Mouse (Mus musculus) induced T-regulatory cell, adult 2 months (primary cell): ENCODE measurements around the gene Treml2.

Experiments used
- DNase-seq: peaks from one replicate; pipeline ENCODE4 v3.0.0-alpha.2; 2012; ENCODE audit warnings: low read depth

Treml2 gene

DNA sequence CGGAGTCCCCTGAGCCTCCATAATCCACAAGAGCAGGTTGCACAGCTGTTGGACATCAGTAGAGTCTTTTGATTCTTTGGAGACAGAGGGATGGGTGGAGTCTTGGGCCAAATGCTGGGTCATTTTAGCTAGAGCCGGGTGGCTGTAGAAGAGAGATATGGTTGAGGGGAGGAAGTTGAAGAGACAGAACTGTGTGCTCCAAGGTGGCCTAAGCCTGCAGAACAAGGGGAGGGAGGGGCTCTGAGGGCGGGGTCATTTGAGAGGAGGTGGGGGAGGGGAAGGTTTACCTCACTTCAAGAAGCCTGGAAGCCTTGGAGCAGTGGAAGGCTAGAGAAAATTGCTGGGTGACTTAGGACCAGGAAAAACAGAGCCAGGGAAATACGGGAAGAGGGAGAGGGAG lies at the start of gene Treml2:
Treml2 (plus strand) TSS at position 296 of the 400 bp plus-strand sequence.
- DNase-seq = peak; percentile 40

DNA sequence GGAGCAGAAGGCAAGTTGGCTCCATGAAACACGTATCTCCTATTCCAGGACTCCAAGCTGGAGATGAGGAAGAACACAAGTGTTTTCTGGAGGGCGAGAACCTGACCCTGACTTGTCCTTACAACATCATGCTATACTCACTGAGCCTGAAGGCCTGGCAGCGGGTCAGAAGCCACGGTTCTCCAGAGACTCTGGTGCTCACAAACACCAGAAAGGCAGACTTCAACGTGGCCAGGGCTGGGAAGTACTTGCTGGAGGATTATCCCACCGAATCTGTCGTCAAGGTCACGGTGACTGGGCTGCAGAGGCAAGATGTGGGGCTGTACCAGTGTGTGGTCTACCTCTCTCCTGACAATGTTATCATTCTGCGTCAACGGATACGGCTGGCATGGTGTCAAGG lies 49.8 kb upstream of the Treml2 start:
- DNase-seq = no peak

DNA sequence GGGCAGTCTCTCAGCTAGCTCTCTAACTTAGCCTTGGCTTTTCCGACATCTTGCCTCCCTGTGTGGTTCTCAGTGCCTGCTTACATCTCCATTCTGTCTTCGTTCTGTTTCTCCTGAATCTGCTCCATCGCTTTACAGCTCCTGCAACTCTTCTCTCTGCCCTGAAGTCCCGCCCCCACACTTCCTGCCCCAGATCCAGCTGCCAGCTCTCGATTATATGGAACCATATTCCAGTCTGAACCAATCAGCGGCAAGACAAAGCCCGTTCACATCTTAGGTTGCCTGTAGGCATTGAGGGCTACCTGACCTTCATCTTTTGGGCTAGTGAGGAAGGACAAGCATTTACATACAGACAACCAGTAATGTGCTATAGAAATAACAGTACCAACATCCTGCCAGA lies 48.7 kb upstream of the Treml2 start:
- no peak for DNase-seq

DNA sequence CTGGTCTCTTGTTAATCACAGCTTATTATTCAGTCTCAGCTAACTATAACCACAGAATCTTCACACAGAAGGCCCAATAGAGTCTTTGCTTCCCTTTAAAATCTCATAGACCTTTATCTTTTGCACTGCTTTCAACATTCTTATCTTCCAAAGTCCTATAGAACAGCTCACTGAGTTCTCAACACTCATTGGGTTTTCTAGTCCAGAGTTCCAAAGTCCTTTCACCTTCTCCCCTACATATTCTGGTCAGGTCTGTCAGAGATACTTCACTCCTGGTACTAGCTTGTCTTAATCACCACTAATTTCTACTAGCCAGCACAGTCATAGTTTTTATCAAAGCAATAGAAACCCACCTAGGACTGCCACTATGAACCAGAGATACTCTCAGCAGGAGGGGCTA lies 42.7 kb upstream of the Treml2 start:
- no peak for DNase-seq

DNA sequence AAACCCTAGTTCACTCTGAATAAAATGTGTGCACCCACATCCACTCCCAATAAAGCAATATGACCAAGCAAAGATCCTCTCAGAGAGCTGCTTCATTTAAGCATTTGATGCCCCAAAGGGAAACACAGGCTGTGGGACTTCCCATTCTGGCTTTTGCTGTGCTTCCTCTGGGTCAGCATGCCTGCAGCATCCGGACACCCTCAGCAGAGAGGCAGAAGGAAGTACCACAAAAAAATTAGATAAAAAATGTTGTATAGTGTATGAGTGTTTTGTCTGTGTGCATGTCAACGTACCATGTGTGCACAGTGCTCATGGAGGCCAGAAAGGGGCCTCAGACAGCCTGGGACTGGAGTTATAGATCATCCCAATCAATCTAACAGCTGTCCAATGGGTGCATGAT lies 37.4 kb upstream of the Treml2 start:
- DNase-seq = no peak

DNA sequence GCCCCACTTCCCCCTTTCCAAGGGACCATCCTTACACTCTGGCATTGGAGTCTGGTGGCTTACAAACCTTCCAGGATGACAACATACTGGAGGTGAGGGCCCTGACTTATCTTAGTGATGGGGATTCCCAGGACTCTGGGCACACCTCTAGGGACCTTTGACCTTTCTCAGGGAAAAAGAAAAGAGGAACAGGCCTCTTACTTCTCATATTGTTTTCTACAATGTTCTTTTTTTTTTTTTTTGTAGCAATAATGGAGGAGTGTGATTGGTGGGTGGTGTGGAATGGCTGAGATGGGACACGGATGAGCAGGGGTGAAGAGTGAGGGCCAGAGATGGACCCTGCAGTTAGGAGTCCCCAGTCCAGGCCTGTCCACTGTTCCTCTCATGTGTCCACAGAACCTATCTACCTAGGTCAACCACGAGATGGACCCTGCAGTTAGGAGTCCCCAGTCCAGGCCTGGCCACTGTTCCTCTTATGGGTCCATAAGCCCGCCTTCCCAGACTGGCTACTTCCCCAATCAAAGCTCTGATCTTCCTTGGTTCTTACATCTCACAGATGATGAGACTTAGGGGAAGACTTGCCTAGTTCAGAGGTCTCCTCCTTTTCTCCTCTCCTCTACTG lies 35.4 kb upstream of the Treml2 start, which contains the start of gene Treml4:
Treml4 (plus strand) TSS at position 555 of the 622 bp plus-strand sequence.
- DNase-seq = no peak

DNA sequence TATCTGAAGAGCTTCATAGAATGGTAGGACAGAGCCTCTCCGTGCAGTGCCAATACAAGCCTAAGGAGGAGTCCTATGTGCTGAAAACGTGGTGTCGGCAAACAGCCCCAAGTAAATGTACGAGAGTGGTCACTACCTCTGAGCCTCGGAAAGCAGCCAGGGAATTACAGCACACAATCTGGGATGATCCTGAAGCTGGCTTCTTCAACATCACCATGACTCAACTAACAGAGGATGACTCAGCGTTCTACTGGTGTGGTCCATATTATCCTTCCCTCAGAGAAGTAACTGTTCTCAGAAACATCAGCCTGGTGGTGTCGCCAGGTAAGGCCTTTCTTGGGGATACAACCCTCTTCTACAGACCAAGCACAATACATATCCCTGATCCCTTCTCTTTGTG lies 34.6 kb upstream of the Treml2 start:
- no peak for DNase-seq

DNA sequence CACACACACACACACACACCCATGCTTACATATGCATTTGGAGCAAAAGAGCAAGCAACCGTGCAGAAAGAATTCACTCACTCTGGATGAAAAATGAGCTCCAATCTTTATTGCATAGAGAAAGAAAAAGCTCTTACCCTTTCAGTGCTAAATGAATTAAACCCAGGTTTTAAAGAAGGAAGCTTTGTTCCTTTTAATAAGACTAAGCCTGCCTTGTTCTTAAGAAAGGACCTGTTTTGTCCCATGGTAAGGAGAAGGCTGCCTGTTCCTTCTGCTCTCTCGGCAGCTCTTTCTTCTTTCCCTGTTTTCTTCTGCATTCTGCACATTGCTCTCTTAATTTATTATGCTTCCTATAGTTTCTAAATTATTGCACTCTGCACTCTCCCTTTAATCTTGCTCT lies 33.2 kb upstream of the Treml2 start:
- DNase-seq = no peak

DNA sequence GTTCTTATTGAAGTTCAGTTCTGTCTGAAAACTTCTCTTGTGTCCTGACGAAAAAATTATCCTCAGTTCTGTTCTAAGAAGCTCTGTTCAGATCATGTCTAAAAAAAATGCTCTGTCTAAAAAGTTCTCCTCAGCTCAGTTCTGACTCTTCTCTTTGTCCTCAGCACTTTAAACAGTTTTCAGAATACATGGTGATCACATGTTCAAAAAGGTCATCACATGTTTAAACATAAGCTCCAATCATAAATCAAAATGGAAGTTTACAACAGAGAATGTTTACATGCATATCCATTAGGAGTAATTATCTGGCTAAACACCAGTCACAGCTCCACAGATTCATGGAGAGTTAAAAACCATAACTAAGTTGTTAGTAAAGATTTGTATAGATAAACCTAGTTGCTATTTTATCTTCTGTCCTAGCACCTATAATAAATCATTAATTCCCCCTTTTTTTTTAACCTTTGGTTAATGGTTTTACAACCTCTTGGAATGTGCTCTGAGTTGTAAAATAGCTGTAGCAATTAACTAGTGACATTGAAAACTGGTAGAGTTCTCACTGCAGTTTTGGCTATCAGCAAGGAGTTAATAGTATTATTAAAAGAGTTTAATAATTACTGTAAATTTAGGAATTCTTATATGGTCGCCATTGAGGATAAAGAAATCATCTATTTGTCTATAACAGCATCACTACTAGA lies 32.5 kb upstream of the Treml2 start:
- DNase-seq = no peak

DNA sequence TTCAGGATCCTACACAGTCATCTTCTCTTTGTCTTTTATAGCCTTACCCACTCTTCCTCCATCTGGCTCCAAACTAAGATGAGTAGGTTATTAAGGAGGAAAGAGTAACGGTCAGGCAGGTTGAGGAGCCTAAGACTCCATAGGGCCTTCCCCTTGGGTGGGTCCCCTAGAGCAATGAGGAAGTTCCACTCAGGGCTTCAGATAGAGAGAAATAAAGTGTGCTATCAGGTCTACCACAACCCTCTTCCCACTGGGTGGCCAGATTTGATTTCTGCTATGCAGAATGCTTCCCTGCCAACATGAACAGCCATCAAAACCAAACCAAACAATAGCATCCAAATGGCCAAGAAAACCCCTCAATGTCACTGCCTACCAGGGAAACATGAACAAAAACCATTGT lies 31.7 kb upstream of the Treml2 start:
- no peak for DNase-seq

DNA sequence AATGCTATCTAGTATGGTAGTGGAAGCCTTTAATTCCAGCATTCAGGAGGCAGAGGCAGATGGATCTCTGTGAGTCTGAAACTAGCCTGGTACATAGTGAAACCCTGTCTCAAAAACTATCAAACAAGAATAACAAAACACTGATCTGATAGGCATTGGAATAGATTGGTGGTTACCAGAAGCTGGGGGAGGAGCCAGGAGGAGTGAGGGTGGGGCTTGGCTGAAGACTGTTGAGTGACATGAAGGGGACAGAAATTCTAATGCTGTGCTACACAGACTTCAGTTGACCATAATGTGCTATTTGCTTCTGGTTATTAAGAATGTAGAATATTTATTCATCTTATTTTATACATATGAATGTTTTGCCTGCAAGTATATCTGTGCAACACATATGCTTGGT lies 31.0 kb upstream of the Treml2 start:
- DNase-seq = no peak

DNA sequence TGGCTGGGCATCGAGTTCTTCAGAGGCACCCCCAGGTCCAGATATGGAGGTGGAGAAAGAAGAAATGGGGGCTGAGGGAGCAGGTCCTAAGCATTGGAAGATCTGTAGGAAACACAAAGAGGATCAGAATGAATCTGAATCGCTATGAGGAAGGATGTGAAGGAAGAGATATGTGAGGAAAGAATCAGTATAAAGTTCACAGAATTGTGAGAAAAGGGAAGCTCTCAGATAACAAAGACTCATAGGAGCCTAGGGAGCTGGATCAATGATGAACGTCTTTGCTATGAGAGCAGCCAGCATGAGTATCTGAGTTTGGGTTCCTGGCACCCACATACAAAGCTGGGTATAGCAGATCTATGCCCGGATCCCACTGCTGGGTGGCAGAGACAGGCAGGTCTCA lies 29.5 kb upstream of the Treml2 start:
- no peak for DNase-seq

DNA sequence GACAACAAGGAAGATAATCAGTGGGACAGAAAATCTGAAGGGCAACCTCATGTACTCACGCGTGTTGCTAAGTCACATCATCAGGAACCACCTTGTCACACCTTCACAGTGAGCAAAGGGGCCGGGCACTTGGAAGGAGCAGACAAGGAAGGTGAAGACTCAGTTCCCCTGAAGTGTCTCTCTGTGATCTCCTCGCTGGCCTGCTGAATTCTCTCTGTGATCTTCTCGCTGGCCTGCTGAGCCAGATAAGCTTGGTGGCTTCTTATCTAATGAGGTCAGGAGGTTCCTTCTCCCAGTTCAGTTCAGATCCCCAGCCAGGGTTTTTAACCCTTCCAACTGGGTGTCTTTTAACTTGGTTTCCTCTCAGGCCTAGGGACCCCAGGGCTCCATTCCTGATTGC lies 27.1 kb upstream of the Treml2 start:
- DNase-seq = no peak

DNA sequence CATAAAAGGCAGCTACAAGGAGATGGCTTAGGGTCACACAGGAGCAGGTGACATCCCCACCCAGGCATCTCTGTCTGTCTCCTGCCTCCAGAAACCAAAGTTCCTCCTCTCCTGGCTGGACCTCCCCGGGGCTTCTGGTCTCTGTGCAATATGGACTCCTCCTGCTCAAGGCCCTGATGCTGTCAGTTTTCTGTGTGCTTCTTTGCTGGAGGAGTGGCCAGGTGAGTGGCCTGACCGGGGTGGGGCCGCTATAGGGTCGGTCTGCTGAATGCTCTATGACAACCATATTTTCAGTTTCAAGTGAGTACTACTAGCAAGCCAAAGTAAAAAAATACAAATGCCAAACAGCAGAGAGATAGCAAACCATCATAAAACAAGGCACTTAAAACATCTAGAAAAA lies 26.7 kb upstream of the Treml2 start:
- no peak for DNase-seq

DNA sequence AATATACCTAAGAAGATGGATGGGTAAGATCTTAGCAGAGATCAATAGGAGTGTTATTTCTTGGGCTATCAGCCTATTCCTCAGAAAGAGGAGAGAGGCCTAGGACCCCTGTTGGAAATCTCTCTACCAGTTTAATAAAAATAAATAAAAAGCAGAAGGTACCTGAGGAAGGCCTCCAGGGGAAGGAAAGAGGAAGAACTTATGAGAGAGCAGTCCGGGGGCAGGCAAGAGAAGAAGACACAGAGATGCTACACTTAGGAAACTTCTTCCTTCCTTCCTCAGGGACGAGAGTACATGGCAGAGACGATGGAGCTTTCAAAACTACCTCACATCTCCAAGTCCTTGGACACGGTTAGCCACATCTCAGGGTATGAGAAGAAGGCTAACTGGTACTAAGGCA lies 25.2 kb upstream of the Treml2 start:
- no peak for DNase-seq

DNA sequence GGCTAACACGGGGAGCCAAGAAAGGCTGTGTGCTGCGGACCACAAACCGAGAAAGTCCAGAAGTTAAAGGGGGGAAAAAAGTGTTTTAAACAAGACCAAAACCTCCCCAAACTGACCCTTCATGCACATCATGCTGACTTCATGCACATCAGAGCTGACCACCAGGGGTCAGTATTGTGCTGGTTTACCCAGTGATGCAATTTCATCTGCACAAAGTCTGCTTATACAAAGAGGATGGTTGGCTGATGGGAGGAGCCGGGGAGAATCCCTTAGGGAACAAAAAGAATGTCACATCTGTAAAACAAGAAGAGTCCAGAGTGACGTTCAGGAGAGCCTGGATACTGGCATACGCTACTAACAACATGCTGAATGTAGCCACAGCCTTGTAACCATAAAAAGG lies 24.4 kb upstream of the Treml2 start:
- DNase-seq = peak; percentile 85

DNA sequence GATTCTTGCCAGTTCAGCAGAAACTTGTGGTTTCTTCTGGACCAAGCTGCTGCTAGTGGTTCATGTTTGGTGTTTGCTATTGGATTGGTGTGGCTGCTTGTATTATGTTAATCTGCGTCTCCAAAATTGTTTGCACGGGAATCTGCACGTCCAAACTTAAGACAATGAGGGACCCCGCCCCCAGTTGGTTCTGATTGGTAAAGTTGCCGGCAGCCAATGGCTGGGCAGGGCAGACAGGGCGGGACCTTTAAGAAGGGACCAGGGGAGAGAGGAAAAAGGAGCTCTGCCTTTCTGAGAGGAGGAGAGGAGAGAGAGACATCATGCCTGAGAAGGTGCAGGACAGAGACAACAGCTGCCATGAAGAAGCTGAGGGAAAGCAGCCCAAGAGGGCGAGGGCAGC lies 23.6 kb upstream of the Treml2 start:
- DNase-seq = no peak

DNA sequence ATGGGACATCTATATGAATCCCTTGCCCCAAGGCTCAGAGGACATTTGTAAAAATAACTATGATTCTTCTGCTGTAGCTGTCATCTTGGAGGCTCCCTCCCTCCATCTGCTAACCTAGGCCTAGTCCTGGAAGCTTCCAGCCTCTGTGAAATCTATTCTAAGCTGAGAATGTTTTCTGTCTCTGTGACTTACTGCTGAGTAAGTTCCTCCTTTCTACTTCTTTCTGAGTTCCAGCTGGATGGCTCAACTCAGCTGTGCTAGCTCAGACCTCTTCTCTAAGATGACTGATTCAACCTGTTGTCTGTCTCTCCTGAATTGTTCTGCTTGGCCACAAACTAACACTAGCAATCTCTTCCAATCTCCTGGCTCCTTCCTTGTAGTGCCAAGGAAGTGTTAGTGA lies 20.9 kb upstream of the Treml2 start:
- no peak for DNase-seq

DNA sequence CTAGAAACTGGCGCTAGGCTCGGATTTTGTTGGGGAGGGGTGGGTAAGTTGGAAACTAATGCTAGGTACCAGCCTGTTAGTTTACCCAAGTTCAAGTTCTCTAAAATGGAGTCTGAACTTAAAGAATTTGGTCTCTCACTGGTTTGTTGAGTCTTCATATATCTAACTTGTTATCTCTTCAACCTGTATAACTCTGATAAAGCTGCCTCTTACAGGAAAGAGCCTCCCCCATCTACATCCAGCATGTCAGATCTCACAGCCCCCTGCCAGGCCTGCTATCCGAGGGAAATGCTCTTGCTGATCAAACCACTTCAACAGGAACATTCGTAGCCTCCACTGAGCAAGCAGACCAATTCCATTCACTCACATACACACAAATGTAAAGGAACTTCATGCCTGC lies 20.3 kb upstream of the Treml2 start:
- DNase-seq = no peak

DNA sequence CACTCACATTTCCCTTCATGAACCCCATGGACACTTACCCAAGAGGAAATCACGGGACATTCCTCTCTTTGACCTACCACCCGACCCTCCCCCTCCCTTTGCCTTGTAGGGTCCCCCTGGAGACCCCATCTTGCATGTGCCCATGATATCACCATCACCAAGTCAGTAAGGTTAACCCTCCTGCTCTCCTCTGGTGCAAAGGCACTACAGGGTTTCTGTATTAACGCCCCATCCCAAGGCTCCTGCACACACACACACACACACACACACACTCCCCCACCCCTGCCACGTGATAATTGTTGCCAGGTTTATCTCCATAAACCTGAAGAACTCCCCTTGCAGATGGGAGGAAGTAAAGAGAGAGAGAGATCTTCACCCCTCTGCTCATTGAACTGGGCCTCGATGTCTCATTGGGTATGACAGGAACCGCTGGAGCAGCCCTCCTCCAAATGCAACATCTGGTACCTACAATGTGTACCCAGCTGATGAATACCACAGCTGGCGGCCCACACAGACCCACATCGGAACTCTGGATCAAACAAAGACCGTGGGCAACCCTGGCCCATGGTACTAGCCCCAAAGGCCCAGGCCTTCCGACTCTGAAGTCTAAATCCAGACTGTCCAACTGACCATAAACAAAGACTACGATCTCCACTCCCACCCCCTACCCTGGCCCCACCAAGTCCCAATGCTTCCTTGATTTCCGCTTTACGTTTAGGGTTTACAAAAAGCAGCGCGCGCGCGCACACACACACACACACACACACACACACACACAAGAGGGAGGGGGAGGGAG lies 18.2 kb upstream of the Treml2 start:
- no peak for DNase-seq

DNA sequence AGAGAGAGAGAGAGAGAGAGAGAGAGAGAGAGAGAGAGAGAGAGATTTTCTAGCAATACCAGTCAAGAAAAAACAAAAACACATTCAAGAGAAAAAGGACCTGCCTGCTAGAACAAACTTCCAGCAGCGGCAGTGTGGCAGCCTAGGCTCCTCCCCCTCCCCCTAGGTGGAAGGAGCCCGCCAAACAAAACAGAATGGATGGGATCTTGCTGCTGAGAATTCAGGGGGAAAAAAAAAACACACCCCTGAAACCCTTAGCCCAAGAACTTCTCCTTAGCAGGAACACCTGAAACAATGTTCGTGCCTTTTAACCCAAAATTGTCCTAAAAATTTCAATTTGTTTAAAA lies 17.6 kb upstream of the Treml2 start:
- DNase-seq = no peak

DNA sequence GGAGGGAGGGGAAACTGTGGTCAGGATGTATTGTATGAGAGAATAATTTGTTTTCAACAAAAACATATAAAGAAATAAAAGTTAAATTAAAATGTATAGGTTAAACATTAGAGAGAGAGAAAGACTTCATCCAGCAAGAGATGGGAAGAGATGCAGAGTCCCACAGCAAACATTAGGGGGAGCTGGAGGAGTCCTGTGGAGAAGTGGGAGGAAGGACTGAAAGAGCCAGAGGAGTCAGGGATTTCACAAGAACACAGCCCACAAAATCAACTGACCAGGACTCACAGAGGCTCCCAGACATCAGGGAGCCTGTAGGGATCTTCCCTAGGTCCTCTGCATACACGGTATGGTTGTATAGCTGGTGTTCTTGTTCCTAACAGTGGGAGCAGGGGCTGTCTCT lies 12.5 kb upstream of the Treml2 start:
- peak; percentile 19 for DNase-seq

DNA sequence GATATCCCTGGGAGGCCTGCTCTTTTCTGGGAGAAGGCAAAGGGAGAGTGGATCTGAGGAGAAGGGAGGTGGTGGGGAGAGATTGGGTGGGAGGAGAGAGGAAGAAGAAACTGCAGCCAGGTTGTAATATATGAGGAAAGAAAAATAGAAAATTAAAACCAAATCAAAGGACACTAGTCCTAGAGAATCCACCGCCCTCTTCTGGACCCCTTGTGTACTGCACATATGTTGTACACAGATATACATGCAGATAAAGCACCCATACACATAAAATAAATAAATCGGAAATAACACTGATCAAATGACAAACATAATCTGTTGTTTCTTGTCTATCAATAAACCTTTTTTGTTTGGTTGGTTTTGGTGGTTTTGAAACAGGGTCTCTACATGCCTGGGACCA lies 12.0 kb upstream of the Treml2 start:
- peak; percentile 58 for DNase-seq
